Mouse (Mus musculus) megakaryocyte, embryonic 14.5 days (primary cell): ENCODE data around the gene Eif4e2.

Experiments
- FLI1 ChIP-seq: IDR thresholded peaks from 2 replicates; pipeline ENCODE4 v1.6.1; 2012; ENCODE audit warnings: low read length, inconsistent platforms, mixed read lengths
- GATA1 ChIP-seq: IDR thresholded peaks from 3 replicates; pipeline ENCODE4 v1.6.1; 2012; ENCODE audit warnings: mixed read lengths, low read length, inconsistent platforms, borderline replicate concordance

GRCm38 (mm10) chr1:87205502-87205901 is 8.2 kb upstream of the Eif4e2 start:
- TF ChIP-seq GATA1 (no peak), FLI1 (no peak)
